Mouse (Mus musculus) urinary bladder, postnatal 14 days (tissue): ENCODE measurements around the gene Ulk4.

Source experiments
- DNase-seq: peaks from one replicate; pipeline ENCODE4 v3.0.0; 2021; ENCODE audit warnings: low spot score

Gene Ulk4

DNA sequence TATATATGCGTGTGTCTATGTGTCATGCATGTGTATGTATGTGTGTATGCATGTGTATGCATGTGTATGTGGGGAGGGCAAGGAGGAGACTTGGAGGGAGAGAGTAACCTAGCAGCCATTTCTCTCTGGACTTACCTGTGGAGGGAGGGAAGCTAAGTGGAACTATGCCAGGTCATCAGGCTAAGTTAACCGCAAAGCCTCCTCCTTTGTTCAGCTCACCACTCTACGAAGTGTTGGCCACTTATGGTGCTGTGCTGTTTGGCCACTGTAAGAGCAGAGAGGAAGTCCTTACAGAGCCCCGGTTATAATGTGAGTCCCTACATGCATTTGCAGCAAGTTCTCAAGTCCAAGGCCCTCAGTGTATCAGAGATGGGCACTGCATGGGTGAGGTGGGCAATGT is 300.1 kb downstream of the Ulk4 start:
- DNase-seq, result no peak

DNA sequence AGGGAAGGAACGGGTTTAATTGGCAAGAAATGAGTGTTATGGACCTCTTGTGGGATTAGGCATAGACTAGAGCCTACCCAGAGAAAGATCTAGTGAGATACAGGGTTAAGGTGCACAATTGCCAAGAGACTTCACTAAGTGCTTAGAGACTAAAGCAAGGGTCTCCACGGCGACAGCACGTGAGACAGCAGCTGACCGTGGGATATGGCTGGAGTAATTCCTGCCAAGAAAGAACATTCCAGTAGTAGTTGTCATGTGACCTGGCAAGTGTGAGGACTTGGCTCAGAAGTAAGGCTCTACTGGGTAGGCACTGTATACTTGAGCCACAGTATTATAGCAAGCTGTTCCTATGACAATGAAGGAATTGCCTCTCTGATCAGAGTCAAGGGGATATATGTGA is 300.8 kb downstream of the Ulk4 start:
- no peak for DNase-seq

DNA sequence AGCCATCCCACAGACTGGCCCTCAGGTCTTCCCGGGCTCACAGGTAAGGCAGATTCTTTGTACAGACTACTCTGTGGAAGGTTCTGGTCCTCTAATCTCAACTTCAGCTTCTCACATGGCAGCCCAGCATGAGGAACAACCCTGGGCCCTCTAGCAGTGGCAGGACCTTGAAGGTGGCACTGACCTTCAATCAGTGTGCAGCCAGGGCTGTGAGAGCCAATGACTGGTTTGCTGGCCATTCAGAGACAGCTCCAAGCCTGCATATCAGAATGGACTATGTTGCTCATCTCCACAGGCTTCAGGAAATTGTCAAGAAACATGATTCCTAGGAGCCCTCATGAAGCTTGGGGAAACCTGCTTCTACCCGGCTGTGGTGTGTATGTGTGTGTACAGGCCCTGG is 302.8 kb downstream of the Ulk4 start:
- DNase-seq, result no peak

DNA sequence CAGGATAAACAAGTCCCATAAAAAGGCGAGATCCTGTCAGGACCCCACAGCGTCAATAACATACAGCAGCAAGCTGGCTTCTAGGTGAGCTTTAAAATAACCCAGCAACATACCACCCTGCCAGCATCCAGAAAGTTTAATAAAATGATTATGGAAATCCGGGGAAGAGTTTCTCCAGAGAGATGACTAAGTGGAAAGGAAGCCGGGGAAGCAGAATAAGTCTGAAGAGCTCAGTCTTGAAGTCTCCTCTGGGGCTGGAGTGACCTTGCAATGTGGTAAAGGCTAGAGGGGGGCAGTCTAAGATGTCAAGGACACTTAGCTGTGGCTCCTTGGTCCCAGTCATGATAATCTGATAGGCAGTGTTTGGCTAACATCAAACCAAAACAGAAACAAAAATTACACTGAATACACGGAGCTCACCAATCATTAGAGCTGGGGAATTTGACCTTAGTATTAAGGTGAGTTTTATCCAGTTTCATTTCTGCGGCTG is 303.9 kb downstream of the Ulk4 start:
- DNase-seq, result no peak

DNA sequence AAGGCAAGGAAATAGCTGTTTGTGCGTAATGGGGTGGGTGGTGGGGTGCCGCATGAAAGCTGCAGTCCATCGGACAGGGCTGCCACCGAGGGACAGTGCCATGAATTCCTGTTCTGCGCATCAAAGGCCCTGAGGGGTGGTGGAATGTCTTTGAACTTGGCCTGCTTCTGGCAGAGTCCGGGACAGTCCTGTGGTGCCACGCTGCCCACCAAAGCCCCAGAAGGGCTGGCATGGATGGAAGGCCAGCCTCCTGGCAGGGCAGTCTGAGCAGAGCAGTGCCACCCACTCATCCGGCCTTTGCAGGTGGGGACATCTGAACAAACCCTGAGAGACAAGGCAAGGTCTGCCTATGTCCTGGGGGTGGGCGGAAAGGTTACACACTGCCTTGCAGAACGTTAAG is 312.0 kb downstream of the Ulk4 start:
- DNase-seq, result no peak

DNA sequence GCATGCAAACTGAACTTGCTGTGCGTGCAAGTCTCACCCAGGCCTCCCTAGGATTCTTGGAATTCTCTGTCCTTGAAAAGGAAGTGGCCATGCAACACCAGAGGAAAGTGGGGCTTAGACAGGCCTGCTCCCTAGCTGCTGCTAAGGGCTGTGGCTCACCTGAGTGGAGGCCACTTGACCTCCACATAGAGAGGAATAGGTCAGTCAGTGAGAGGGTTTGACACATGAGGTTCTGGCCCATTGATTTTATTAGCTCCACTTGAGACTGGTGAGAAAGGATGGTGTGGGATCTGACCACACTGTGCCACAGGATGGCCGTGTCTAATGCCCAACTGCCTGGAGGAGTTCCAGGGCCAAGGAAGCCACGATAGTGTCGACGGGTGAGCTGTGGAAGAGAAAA is 312.8 kb downstream of the Ulk4 start:
- no peak for DNase-seq

DNA sequence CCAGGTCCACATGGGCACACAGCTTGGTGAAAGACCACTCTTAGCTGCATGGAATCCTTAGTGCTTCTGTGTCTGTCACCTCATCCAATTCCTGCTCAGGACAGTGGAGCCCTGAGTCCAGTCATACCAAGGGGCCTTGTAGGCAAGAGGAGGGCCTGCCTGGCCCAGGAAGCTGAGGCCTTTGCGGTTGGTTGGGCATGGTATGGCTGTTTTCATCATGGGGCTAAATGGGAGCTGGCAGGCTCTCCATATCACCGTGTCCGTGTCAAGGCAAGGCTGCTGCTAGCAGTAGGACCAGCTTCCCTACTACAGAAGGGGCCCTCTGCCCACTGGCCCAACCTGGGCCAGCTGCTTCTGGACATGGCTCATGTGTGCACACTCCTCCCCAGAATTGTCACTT is 313.3 kb downstream of the Ulk4 start:
- no peak for DNase-seq

DNA sequence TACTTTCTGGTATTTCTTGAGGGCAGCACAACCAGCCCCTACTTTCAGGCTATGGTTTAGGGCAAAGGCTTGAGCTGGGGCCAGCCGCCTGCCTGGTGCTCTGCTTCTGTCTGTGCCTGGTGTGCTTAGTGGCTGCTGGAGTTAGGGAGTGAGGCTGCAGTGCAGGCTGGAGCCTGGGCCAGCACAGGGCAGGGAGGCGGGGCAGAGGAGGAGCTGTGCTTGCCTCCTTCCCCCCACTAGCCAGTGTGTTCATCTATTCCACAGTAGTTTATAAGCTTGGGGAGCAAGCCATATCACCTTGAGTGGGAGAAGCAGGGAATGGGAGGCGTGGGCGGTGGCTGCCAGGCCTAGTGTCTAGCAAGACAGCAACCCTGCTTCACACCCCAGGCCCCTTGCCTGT is 313.9 kb downstream of the Ulk4 start:
- DNase-seq, result no peak

DNA sequence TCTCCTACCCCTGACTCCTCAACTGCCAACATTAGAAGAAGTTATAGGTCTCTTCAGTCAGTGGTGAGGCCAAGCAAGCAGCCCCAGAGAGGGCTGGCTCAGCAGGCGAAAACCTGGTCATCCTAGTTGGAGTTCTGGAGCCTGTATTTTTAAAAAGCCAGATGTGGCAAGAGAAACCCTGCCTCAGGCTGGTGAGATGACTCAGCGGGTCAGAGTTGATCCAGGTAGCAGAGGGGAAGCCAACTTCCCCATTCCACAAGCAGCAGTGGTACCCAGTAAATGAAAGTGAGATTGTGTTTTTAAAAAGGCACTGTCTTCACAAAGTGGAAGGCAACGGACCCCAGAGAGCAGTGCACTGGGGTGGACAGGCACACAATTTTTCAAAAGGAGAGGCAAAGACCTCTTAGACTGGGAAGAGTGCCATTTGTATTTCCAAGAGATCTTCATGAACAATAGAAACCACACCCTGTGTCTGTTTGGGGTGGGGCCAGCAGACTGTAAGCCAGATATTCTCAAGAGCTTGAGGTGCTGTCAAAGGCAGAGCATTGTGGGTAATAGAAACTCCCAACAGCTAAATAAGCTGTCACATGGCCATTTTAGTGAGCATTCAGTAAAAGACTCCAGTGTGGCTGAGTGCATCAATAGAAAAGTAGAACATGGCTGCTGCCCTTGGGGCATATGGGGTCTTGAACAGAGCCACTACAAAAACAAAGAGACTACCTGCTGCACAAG is 314.9 kb downstream of the Ulk4 start:
- peak; percentile 48 for DNase-seq

DNA sequence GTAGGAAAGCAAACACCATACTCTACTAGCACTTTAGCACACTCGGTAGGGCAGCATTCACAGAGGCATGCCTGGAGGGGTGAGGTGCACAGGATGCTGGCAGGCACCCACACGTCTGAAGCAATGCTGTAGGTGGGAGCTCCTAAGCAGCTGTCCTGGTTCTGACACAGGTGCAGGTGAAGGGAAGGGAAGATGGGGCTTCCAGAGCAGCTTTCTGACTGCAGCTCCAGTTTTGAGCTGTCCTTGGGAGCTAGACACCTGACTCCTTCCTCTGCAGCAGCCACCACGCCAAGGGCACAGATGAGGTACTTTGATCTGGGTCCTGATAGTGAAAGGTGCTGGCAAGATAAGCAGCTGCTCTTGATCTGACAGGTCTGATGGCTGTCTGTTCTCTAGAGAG is 315.5 kb downstream of the Ulk4 start:
- DNase-seq, result no peak

DNA sequence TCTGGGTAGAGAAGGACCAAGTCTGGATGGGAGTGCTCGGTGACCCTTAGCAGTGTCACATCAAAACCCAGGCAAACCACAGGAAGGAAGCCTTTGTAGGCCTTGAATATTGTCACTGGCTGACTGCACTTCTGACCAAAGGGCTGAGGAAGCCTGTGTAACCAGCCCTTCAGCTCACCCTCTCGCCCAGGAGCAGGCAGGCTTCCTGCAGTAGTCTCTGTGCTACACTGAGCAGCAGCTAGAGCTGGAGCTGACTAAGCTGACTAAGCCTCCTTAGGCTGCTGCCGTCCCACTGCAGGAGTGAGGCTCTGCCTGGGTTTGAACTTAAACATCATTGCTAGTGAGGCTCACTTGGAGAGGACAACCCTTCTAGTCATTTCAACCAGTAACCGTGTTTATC is 316.4 kb downstream of the Ulk4 start:
- no peak for DNase-seq

DNA sequence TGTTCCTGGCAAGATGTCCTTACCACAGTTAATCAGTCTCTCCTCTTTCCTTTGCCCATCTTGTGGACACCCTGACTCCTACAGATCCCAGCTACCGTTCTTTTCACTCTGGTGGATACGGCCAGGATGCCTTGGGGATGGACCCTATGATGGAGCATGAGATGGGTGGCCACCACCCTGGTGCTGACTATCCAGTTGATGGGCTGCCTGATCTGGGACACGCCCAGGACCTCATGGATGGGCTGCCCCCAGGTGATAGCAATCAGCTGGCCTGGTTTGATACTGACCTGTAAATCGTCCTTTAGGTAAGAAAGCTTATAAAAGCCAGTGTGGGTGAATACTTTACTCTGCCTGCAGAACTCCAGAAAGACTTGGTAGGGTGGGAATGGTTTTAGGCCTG is 317.8 kb downstream of the Ulk4 start:
- no peak for DNase-seq

DNA sequence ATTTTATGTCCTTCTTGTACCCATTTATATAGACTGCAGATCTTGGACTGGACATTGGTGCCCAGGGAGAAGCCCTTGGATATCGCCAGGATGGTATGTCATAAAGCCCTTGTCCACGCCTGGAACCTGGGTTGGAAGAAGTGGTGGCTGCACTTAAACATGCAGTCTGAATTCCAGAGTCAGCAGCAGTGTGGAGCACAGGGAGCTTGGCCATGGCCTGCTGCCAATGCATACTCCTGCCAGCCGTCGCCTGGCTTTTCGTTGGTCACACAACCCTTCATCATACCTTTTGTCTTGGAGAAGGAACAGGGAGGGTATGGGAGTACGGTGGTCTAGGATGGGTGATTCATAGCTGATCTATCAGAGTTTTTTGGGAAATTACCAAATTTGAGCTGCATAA is 318.4 kb downstream of the Ulk4 start:
- no peak for DNase-seq

DNA sequence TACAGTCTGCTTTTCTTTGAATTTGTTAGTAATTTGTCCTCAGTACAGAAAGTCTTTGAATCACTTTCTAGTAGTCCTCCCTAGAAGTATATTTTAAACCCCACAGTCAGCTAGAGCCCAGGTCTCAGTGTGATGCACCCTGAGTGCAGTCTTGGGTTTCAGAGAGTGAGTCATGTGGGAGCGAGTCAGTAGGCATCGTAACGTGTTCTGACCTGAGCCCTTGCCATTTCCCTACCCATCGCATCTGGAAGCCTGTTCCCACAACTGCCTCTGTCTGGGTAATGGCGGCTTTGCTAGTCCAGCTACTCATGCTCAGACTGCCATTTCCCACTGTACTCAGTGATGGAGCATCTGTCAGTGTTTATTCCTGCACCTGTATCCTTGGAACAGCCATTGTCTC is 318.9 kb downstream of the Ulk4 start:
- DNase-seq, result peak; percentile 37

DNA sequence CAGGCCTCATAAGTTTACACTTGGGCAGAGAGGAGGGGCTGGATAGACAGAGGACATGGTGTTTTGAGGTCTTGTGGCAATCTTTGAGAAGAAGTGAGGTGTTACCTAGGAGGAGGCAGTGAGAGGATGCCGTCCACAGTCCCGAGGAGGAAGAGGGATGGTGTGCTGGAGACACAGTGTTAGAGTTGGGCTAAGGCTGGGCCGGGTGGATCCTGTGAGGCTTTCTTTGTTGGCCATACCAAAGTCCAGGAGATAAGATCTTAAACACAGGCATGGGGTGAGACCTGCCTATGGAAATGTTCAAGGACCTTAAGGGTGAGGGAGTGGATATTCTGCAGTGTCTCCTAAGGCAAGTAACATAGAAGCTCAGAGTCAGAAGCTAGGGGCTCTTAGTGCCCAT is 325.1 kb downstream of the Ulk4 start:
- DNase-seq, result no peak

DNA sequence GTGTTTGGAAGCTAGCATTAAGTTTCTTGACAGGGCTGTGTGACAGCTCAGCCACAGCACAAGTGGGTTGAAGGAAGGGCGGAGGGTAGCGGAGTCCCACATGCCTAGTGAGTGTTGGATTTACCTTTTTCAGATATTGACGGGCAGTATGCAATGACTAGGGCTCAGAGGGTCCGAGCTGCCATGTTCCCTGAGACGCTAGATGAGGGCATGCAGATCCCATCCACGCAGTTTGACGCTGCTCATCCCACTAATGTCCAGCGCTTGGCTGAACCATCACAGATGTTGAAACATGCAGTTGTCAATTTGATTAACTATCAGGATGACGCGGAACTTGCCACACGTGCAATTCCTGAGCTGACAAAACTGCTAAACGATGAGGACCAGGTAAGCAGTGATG is 326.2 kb downstream of the Ulk4 start:
- DNase-seq, result no peak

DNA sequence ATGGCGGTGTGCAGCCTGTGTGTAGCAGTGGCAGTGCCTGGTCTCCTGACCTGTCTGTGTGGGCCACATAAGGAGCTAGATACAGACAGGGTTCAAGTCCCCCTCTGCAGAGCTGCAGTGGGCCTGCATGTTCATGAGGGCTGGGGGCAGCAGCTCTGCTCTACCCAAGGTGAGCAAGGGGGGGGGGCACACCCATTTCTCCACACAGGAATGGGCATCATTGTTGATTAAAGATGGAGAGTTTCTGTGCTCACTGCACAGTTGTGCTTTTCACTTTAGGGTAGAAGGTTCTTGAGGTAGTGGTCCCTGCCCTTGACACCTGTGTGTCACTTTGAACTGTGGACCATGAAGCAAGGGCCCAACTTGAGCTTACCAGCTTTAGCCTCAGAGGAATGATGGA is 328.2 kb downstream of the Ulk4 start:
- DNase-seq, result no peak

DNA sequence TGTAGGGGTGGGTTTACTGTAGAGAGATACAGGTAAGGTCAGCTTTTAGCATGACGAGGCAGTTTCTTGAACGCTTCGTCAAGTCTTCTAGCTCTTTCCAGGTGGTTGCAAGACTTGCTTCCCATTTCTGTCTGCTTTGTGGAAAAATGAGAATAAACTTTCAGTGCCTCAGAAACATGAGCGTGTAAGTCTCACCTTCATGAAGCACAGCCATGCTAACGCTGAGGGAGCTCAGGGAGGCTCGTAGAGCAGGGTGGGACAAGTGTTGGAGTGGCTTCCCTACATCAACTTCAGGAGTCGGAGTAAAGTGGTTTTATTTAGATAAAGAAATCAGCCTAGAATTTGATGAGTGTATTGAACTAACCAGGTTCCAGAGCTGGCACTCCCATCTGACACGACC is 330.9 kb downstream of the Ulk4 start:
- DNase-seq, result no peak

DNA sequence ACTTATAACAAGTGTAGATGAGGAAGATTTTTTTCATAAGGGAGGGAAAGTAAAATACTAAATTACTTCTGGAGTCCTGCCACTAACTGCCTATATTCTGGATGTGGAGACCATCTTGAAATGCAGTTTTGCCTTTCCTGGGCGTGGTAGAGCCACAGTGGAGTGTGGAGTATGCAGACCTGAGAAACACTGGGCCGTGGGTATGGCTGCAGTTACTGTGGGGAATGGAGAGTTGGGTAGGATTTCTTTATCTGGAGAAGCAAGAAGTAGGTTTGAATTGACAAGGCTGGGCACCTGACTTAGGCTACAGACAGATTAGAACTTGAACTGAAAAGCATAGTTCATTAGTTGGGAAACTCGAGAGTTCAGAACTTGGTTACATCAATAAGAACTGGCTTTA is 332.8 kb downstream of the Ulk4 start:
- no peak for DNase-seq

DNA sequence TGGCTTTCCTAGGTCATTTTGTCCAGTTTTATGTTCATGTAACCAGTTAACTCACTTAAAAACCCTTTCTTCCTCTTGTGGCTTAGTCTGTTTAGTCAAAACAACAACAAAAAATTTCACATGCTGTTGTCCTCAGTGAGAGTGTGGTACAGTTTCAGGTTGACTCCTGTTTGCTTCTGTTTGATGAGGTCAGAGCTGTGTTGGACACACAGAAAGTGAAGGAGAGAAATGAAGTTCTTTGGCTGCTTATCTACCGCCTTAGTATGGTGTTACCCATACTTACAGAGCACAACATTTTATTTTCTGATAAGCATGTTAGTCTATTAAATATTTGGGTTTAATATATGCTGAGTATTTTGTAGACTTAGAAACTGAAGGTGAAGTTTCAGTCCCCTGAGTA is 333.2 kb downstream of the Ulk4 start:
- no peak for DNase-seq

DNA sequence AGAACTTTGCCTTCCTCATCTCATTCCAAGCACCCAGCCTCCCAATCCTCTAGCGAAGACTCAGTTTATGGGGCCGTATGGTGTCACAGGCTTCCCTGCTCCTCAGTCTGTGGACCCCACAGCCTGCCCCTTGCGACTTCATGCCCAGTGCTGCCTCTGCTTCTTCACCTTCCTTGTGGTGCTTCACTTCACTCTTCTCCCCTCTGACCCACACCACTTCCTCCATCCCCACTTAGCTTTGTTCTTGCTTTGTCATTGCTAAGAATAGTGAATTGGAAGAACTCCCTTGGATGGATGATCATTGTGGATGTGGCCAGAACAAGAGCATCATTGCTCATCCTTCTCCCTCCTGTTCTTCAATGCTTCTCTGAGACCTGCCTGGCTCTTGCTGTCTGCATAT is 336.1 kb downstream of the Ulk4 start:
- DNase-seq, result no peak

DNA sequence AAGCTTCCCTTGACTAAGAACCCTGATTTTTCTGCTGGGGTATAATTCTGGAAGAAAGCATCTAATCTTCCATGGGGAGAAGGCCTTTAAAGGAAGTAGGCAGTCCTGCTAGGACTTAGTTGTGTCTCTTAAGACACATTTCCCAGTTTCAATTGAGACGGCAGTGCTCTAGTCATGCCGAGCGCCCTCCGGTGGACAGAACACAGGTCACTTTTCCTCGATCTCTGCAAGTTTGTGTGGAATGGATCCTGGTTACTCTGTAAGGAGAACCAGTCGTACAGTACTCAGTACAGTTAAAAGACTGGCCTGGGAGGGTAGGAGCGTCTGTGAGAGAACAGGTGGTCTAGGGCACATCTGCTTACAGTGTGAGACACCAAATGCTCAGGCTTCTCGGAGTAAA is 340.6 kb downstream of the Ulk4 start:
- peak; percentile 67 for DNase-seq

DNA sequence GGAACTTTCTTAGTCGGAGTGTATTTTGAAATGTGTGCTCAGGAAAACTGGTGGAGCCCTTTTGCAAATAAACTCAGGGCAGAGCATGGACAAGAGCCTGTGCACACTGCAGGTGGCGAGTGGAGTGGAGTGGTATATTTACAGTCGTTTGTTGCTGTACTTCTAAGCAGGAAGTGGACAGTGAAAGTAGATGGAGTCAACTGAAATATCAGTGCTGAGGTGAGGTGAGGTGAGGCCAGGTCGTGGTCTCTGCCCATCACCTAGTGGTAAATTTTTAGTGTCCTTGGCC is 341.4 kb downstream of the Ulk4 start:
- no peak for DNase-seq

DNA sequence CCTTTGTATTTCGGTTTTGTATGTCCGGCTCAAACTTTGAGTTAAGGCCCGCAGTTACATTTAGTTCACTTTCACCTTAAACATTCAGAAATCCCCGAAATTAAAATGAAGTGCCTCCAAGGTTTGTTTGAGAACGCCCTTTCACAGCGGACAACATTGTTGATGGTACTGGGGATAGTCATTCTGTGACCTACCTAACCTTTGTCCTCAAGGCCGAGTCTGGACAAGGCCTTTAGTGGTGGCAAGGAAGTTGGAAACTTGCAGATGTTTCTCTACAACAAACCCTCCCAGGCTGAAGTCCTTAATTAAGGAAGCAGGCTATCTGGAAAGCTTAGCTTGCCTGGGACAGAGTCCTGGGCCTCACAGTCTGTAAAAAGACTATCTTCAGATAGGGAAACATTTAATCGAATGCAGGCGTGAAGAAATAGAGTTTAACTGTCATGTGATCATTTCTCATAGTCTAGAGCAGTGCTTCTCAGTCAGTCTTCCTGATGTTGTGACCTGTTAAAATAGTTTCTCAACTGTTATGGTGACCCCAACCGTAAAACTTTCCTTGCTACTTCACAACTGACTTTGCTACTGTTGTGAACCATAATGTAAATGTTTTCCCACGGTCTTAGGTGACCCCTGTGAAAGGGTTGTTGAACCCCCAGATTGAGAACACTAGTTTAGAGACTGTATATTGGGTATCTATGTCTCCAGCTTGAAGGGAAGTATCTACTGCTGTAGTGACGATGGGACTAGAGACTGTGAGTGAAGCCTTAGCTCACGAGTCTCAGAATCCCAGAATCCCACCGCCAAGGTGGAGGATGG is 342.0 kb downstream of the Ulk4 start:
- DNase-seq, result no peak
